Mouse (Mus musculus) skeletal muscle tissue, adult 2 months (tissue): Measurements from ENCODE around the gene Mcl1.

Experiments
- DNase-seq: peaks from one replicate; pipeline ENCODE4 v3.0.0-alpha.2; 2012; ENCODE audit warnings: low read depth, low spot score

Gene Mcl1

DNA sequence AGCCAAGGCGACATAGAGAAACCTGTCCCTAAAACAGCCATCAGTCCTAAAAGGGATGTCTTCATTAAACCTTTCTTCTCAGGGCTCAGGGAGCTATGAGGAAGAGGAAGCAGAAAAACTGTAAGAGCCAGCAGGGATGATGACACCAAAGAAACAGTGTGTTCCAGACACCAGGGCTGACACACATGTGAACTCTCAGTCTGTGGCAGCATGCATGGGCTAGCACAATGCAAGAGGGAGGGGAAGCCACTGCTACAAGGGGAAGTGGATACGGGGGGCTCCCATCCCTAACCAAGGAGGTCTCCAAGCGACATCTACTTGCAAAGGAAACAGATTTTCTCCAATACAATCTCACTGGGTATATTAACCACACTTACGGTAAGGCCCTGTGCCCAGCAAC lies 47.7 kb downstream of the Mcl1 start:
- no peak for DNase-seq

DNA sequence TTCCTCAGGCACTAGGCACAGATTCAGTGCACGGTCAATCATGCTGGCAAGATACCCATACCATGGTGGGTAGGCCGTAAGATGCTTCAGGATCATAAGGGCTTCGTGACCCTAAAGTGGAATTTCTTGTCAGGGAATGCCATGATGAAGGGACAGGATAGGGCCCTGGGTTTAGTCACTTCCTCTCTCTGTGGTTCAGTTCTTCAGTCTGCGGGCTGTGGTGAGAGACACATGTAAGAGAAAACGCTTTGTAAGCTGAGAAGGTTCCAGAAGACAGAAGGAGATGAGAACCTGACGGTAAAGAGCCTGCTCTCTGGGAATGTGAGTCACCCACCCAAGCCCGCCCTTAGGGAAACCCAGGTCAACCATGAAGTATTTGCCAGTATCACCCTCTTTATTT lies 48.9 kb downstream of the Mcl1 start:
- DNase-seq = no peak

DNA sequence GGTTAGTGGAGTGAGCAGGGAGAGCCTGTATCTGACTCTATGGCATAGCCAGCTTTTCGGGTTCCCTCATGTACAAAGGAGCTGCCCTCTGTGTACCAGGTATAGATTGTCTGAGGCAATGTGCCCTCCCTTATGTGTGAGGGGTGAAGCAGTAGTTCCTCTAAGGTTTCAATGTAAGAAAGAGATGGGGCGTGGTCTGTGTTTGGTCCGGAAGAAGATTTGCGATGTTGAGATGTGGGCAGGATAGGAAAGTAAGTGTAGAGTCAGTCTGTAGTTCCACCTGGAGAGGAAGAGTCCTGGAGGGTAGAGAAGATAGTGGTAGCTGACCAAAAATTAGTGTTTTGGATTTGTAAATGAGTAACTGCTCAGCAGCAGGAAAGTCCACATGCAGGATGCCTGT lies 50.5 kb downstream of the Mcl1 start:
- DNase-seq = no peak

DNA sequence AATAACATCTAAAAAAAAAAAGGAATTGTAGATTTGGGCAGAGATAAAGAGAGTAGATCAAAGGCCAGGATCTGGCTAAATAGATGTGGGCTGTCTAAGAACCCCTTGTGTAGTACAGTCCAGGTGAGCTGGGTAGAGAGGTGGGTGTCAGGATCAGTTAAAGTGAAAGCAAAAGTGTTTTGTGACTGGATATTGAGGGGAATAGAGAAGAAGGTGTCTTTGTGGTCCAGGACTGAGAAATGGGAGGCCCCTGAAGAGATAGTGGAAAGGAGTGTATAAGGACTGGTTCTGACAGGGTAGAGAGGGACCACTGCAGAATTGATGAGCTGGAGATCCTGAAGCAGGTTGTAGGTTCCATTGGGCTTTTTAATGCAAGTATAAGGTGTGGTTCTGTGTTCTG lies 51.4 kb downstream of the Mcl1 start:
- no peak for DNase-seq
